Mouse (Mus musculus) kidney, adult 2 months (tissue): Measurements from ENCODE around the gene Cdc37l1. TPM values are rescaled to one million over a fixed set of nuclear protein-coding genes. Genes with fewer than 3 reads are reported as not detected.

ENCODE experiments used
- DNase-seq: peaks from one replicate; pipeline ENCODE4 v3.0.0; 2021
- H3K27ac ChIP-seq: fragments of 200-500 bp; 2 replicates; pipeline ENCODE4 v1.5.1; 2012; ENCODE audit warnings: low read depth, low read length, control low read depth, inconsistent platforms; ENCODE audit not compliant: insufficient read depth
- H3K27me3 ChIP-seq: fragments of 200-500 bp; replicated peaks from 2 replicates; pipeline ENCODE4 v1.6.1; 2012; ENCODE audit warnings: mild to moderate bottlenecking, moderate library complexity, low read length, inconsistent platforms; ENCODE audit not compliant: control insufficient read depth, insufficient read depth
- H3K36me3 ChIP-seq: fragments of 200-500 bp; 2 replicates; pipeline ENCODE4 v1.6.1; 2012; ENCODE audit warnings: mild to moderate bottlenecking, moderate library complexity, low read length, inconsistent platforms; ENCODE audit not compliant: control insufficient read depth, insufficient read depth
- H3K4me1 ChIP-seq: fragments of 200-500 bp; 2 replicates; pipeline ENCODE4 v1.6.1; 2011; ENCODE audit warnings: low read length; ENCODE audit not compliant: control insufficient read depth, insufficient read depth
- H3K4me3 ChIP-seq: fragments of 200-500 bp; 2 replicates; pipeline ENCODE4 v1.5.1; 2011; ENCODE audit warnings: mild to moderate bottlenecking, low read depth, low read length, control low read depth; ENCODE audit not compliant: insufficient read depth
- CTCF ChIP-seq: fragments of 200-500 bp; conservative IDR thresholded peaks from 2 replicates; pipeline ENCODE4 v1.5.1; 2011; ENCODE audit warnings: low read depth, mild to moderate bottlenecking, control low read depth, low read length, moderate library complexity, mixed read lengths; ENCODE audit not compliant: insufficient read depth, insufficient read length
- POLR2A ChIP-seq: fragments of 200-500 bp; IDR thresholded peaks from one replicate; pipeline ENCODE4 v1.6.1; 2011; ENCODE audit warnings: low read depth, low read length, control low read depth
- WGBS: fragments of 180-500 bp; shearing (Covaris S2); methylation state at CpG from one replicate; pipeline ENCODE4 v1.1.7; 2018; 5-methylcytosine and 5-hydroxymethylcytosine counted together
- polyA plus RNA-seq: library from polyadenylated mRNA; depleted of rRNA; stranded (reverse); fragments of >200 nt; gene quantifications from 2 replicates; pipeline ENCODE4 v1.2.3, GENCODE M21; 2012

Gene Cdc37l1
- polyA plus RNA-seq, 1 experiment = 15.6 TPM

- H3K27ac ChIP-seq = peak overlapping the region; percentile 75
- WGBS = 52% methylated on average over 5 of the region's 5 CpGs
- peaks cover 10% of the 10 kb centered on the region; the same call in 1 of the 2 replicates for H3K4me1 ChIP-seq
- no peak for TF ChIP-seq CTCF
- no peak for TF ChIP-seq POLR2A
- peaks cover 4% of the 10 kb centered on the region; the same call in 1 of the 2 replicates for H3K36me3 ChIP-seq
- no peak for DNase-seq
- H3K4me3 ChIP-seq = no peak overlapping the region
- H3K27me3 ChIP-seq = no peaks in the 10 kb centered on the region
Observed at GRCm38 (mm10) chr19:29016786-29017185, 26.6 kb downstream of the Cdc37l1 start.

GRCm38 (mm10) chr19:29019647-29020046, 29.5 kb downstream of the Cdc37l1 start:
- TF ChIP-seq CTCF (peak; percentile 42; the same call in 1 of the 2 replicates), POLR2A (no peak)
- no peak for DNase-seq
- Histone ChIP-seq H3K4me1 (peaks cover 10% of the 10 kb centered on the region; the same call in 1 of the 2 replicates), H3K4me3 (no peak overlapping the region), H3K27ac (no peak overlapping the region), H3K36me3 (peaks cover 2% of the 10 kb centered on the region), H3K27me3 (no peaks in the 10 kb centered on the region)
- 95% methylated on average over 3 of the region's 3 CpGs for WGBS

GRCm38 (mm10) chr19:29021754-29022345, 31.7 kb downstream of the Cdc37l1 start:
- WGBS = 81% methylated on average over 7 of the region's 7 CpGs
- DNase-seq = no peak
- Histone ChIP-seq H3K27me3 (no peaks in the 10 kb centered on the region), H3K4me1 (peaks cover 1% of the 10 kb centered on the region; the same call in 1 of the 2 replicates), H3K27ac (no peak overlapping the region), H3K36me3 (peaks cover 6% of the 10 kb centered on the region), H3K4me3 (no peak overlapping the region)
- no peak for TF ChIP-seq POLR2A
- TF ChIP-seq CTCF = no peak

DNA sequence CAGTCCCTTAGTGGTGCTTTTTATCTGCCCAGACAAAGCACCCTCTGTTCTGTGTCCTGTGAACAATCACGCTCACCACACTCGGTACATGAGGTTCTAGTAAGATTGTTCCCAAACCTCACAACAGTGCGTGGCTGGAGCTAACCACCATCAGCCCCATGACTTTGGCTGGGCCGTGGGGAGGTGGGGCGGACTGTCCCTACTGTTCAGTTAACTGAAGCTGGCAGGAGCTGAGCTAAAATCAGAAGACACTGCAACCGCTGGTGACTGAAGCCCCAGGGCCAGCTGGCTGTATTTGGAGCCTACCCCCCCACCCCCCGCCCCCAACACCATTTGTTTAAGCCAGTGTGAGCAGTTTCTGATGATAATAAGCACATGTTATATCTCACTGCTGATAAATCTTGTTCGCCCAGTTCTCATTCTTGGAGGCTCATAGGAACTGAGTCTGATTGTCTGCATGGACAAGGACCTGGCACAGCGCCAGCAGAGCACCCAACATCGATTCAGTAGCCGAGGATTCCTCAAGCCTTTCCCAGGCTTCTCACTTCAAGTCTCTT, 34.3 kb downstream of the Cdc37l1 start:
- DNase-seq = peak; percentile 26
- Histone ChIP-seq H3K4me1 (peaks cover 6% of the 10 kb centered on the region), H3K27me3 (no peaks in the 10 kb centered on the region), H3K4me3 (no peak overlapping the region), H3K27ac (no peak overlapping the region), H3K36me3 (peaks cover 4% of the 10 kb centered on the region)
- TF ChIP-seq POLR2A (no peak), CTCF (no peak)
- WGBS = 81% methylated on average over 11 of the region's 11 CpGs

GRCm38 (mm10) chr19:29031788-29032187, 41.6 kb downstream of the Cdc37l1 start:
- Histone ChIP-seq H3K4me1 (peaks cover 6% of the 10 kb centered on the region), H3K27me3 (no peaks in the 10 kb centered on the region), H3K27ac (no peak overlapping the region), H3K4me3 (no peak overlapping the region), H3K36me3 (no peaks in the 10 kb centered on the region; the same call in 1 of the 2 replicates)
- TF ChIP-seq POLR2A (no peak), CTCF (no peak)
- WGBS = 88% methylated on average over 3 of the region's 3 CpGs
- DNase-seq = no peak

DNA sequence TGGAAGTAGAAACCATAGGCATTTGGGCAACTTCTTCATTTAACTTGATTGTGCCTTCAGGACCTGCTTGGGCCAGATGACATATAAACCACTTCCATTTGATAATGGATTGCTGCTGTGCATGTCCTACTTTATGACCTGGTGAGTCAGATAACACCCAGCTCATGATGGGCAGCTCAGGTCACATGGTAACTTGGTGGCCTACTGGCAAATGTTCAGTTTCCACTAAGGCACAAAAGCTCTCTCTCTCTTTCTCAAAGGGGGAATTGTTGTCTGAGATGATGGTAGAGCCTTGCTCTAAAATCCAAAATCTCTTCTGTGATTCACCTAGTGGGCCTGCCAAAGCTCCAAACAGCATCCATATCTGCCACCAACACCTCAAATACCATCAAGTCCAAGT, 42.5 kb downstream of the Cdc37l1 start:
- Histone ChIP-seq H3K27me3 (no peaks in the 10 kb centered on the region), H3K27ac (no peak overlapping the region), H3K4me1 (peaks cover 8% of the 10 kb centered on the region), H3K36me3 (peaks cover 2% of the 10 kb centered on the region; the same call in 1 of the 2 replicates), H3K4me3 (no peak overlapping the region)
- no peak for TF ChIP-seq POLR2A
- no peak for TF ChIP-seq CTCF
- no peak for DNase-seq

DNA sequence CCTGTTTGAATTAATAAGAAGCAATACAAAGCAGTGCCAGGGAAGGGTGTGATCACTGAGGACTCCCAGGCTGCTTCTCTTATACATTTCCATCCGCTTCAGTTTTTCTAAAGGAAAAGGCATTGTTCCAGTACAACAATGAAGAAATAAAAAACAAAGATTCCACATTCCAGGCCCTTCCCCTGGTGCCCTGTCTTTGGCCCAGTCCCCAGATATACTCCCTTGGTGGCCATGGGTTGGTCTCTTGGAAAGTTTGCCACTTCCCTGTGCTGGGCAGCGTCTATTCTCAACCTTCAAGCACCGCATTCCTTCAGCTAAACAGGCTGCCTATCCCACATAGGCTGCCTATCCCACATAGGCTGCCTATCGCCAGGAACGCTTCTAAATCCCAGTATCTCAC, 46.9 kb downstream of the Cdc37l1 start:
- no peaks in the 10 kb centered on the region for H3K27me3 ChIP-seq
- H3K36me3 ChIP-seq = peaks cover 2% of the 10 kb centered on the region; the same call in 1 of the 2 replicates
- H3K4me3 ChIP-seq = no peak overlapping the region
- no peak for DNase-seq
- TF ChIP-seq POLR2A (no peak), CTCF (no peak)
- H3K27ac ChIP-seq = no peak overlapping the region; the same call in 1 of the 2 replicates
- peaks cover 5% of the 10 kb centered on the region; the same call in 1 of the 2 replicates for H3K4me1 ChIP-seq
- WGBS = 82% methylated on average over 5 of the region's 5 CpGs
